In the genomic region with DNA sequence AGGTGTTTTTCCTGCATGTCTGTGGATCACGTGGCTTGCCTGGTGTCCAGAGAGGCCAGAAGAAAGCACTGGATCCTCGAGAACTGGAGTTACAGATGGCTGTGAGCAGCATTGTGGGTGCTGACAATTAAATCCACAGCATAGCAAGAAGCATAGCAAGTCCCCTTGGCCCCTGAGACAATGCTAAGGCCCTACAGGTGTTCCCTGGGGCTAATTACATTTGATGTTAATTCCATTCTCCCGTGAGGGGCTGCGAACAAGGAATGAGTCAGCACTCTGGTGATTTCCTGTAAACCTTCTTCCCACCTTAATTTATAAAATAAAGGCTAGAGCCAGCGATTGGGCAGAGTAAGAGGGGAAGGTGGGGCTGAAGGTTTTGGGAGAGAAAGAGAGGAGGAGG, we compare ENCODE assay signal across 30 mouse cellular contexts. TPM values are rescaled to one million over a fixed set of nuclear protein-coding genes. Genes with fewer than 3 reads are reported as not detected.
"Had no signal": no experiment of that assay in that cellular context is flagged by ENCODE, and none has a peak within 500 bp of the region (broad histone marks: within the 10 kb centered on the region; RNA-seq: fewer than 3 reads in every experiment).

No protein-coding gene starts in this region.

- DNase-seq: gastrocnemius, postnatal 14 days; gastrocnemius, postnatal 36 days; heart, adult 18-20 months; heart, postnatal 14 days; heart, postnatal 36 days; kidney, adult 18-20 months; kidney, adult 8-10 months; kidney, postnatal 10 days; kidney, postnatal 25 days; kidney, postnatal 4 days; layer of hippocampus, postnatal 36 days; left cerebral cortex, postnatal 4 days had no signal

- ATAC-seq: hindbrain, postnatal 0 days; intestine, embryonic 15.5 days; intestine, postnatal 0 days; liver, embryonic 12.5 days had no signal

RNA-seq across cellular contexts. Expression of gene Bpifc, which starts 7.1 kb away (rescaled TPM):
- total RNA-seq: gastrocnemius, adult 18-20 months; gastrocnemius, adult 8-10 months; gastrocnemius, postnatal 14 days; gastrocnemius, postnatal 36 days; heart, adult 18-20 months; heart, adult 8-10 months; heart, postnatal 14 days; heart, postnatal 36 days; hindbrain, postnatal 0 days; layer of hippocampus, adult 2 months; layer of hippocampus, postnatal 10 days; left cerebral cortex, postnatal 10 days; left cerebral cortex, postnatal 25 days; left cerebral cortex, postnatal 4 days; liver, adult 2 months had no signal
- polyA plus RNA-seq: heart, embryonic 11.5 days; heart, embryonic 13.5 days; heart, embryonic 15.5 days; heart, postnatal 0 days; hindbrain, embryonic 13.5 days; hindbrain, embryonic 15.5 days; intestine, postnatal 0 days; liver, adult 2 months; liver, embryonic 12.5 days had no signal
